Mouse (Mus musculus): Measurements from ENCODE around the gene Polr2h. TPM values are rescaled to one million over a fixed set of nuclear protein-coding genes. Genes with fewer than 3 reads are reported as not detected.
"Not testable (repeated sequence)": the region's sequence is repeated elsewhere in the genome, so short reads cannot be mapped to it uniquely, and the experiment has no call there.

Gene Polr2h
- polyA plus RNA-seq (2012), result 3.3 and 6.9 TPM in 2 replicates

- TF ChIP-seq GATA1 (IDR thresholded peaks at IDR 0.05; ENCODE audit: low read length), result no peak
Observed at GRCm38 (mm10) chr16:20717181-20717977, at the start of gene Polr2h, which contains the start of gene Clcn2. Polr2h (plus strand) TSS chr16:20717665. Clcn2 (minus strand) TSS chr16:20717746.

GRCm38 (mm10) chr16:20668013-20668412 lies 49.5 kb upstream of the Polr2h start, which contains the start of gene Eif4g1:
Eif4g1 (plus strand) TSS chr16:20668313.
- TF ChIP-seq GATA1 (IDR thresholded peaks at IDR 0.05; ENCODE audit: low read length), result not testable (repeated sequence)

GRCm38 (mm10) chr16:20670291-20670690 lies 47.2 kb upstream of the Polr2h start:
- no peak for TF ChIP-seq GATA1 (IDR thresholded peaks at IDR 0.05; ENCODE audit: low read length)

GRCm38 (mm10) chr16:20671886-20672285 lies 45.6 kb upstream of the Polr2h start:
- TF ChIP-seq GATA1 (IDR thresholded peaks at IDR 0.05; ENCODE audit: low read length), result no peak

- no peak for TF ChIP-seq GATA1 (IDR thresholded peaks at IDR 0.05; ENCODE audit: low read length)
Observed at GRCm38 (mm10) chr16:20672500-20672902, 45.0 kb upstream of the Polr2h start.

- no peak for TF ChIP-seq GATA1 (IDR thresholded peaks at IDR 0.05; ENCODE audit: low read length)
Observed at GRCm38 (mm10) chr16:20672965-20673705, 44.3 kb upstream of the Polr2h start.

GRCm38 (mm10) chr16:20673706-20674303 lies 43.7 kb upstream of the Polr2h start:
- no peak for TF ChIP-seq GATA1 (IDR thresholded peaks at IDR 0.05; ENCODE audit: low read length)

GRCm38 (mm10) chr16:20675213-20675612 lies 42.3 kb upstream of the Polr2h start:
- TF ChIP-seq GATA1 (IDR thresholded peaks at IDR 0.05; ENCODE audit: low read length), result no peak

GRCm38 (mm10) chr16:20676702-20677101 lies 40.8 kb upstream of the Polr2h start:
- no peak for TF ChIP-seq GATA1 (IDR thresholded peaks at IDR 0.05; ENCODE audit: low read length)

GRCm38 (mm10) chr16:20677380-20677779 lies 40.1 kb upstream of the Polr2h start:
- TF ChIP-seq GATA1 (IDR thresholded peaks at IDR 0.05; ENCODE audit: low read length), result no peak

- TF ChIP-seq GATA1 (IDR thresholded peaks at IDR 0.05; ENCODE audit: low read length), result no peak
Observed at GRCm38 (mm10) chr16:20677974-20678675, 39.3 kb upstream of the Polr2h start.

GRCm38 (mm10) chr16:20690774-20691173 lies 26.7 kb upstream of the Polr2h start:
- peak; percentile 92 for TF ChIP-seq GATA1 (IDR thresholded peaks at IDR 0.05; ENCODE audit: low read length)

- TF ChIP-seq GATA1 (IDR thresholded peaks at IDR 0.05; ENCODE audit: low read length), result no peak
Observed at GRCm38 (mm10) chr16:20691617-20692016, 25.8 kb upstream of the Polr2h start.

- no peak for TF ChIP-seq GATA1 (IDR thresholded peaks at IDR 0.05; ENCODE audit: low read length)
Observed at GRCm38 (mm10) chr16:20692241-20692965, 25.1 kb upstream of the Polr2h start.

All from G1E-ER4 (cell line).